Mouse (Mus musculus): Measurements from ENCODE around the gene Hand1. TPM values are rescaled to one million over a fixed set of nuclear protein-coding genes. Genes with fewer than 3 reads are reported as not detected.

The Hand1 gene
- polyA plus RNA-seq, 1 experiment from 2014 or later, result 3.0 TPM

GRCm38 (mm10) chr11:57790866-57791535, 41.6 kb downstream of the Hand1 start:
- DNase-seq (ENCODE audit: low spot score) (no peak), ATAC-seq (ENCODE audit: insufficient number of reproducible peaks, low FRiP score, low TSS enrichment, low read depth) (no peak)
- Histone ChIP-seq H3K36me3 (ENCODE audit: control insufficient read depth, insufficient read depth, low read length) (no peaks in the 10 kb centered on the region), H3K9me3 (ENCODE audit: control insufficient read depth, low read length) (no peaks in the 10 kb centered on the region), H3K4me3 (ENCODE audit: low read depth, low read length) (no peak overlapping the region), H3K27ac (replicated peaks; ENCODE audit: low read depth, low read length) (no peak overlapping the region), H3K9ac (ENCODE audit: low read length) (no peak overlapping the region), H3K4me2 (ENCODE audit: low read depth, severe bottlenecking) (no peak overlapping the region), H3K4me1 (ENCODE audit: control insufficient read depth, insufficient read depth, low read length) (peaks cover 6% of the 10 kb centered on the region; the same call in 1 of the 2 replicates), H3K27me3 (ENCODE audit: control insufficient read depth, insufficient read depth, low read length) (no peaks in the 10 kb centered on the region)
- 35% methylated on average over 21 of the region's 21 CpGs for WGBS

DNA sequence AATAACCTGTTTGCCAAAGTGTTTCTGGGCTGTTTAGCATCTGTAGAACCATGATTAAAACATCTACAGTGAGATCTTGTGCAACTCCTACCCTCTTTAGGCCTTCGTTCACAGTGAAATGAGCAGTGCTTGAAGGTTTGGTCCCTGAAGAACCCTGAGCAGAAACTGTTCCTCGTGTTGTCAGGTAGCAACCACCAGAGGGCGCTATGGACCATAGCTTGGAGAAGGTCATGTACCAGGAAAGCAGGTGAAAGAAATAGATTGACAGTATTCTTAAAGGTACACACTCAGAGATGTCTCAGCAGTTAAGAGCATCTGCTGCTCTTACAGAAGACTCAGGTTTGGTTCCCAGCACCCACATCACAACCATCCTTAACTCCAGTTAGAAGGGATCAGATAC, 44.7 kb downstream of the Hand1 start:
- WGBS, result 37% methylated on average over 3 of the region's 3 CpGs
- Histone ChIP-seq H3K4me2 (ENCODE audit: low read depth, severe bottlenecking) (no peak overlapping the region), H3K9me3 (ENCODE audit: control insufficient read depth, low read length) (no peaks in the 10 kb centered on the region), H3K27ac (replicated peaks; ENCODE audit: low read depth, low read length) (no peak overlapping the region), H3K9ac (ENCODE audit: low read length) (no peak overlapping the region), H3K36me3 (ENCODE audit: control insufficient read depth, insufficient read depth, low read length) (no peaks in the 10 kb centered on the region; the same call in 1 of the 2 replicates), H3K4me1 (ENCODE audit: control insufficient read depth, insufficient read depth, low read length) (peaks cover 6% of the 10 kb centered on the region; the same call in 1 of the 2 replicates), H3K27me3 (ENCODE audit: control insufficient read depth, insufficient read depth, low read length) (no peaks in the 10 kb centered on the region), H3K4me3 (ENCODE audit: low read depth, low read length) (no peak overlapping the region)
- ATAC-seq (ENCODE audit: insufficient number of reproducible peaks, low FRiP score, low TSS enrichment, low read depth), result no peak
- DNase-seq (ENCODE audit: low spot score), result peak; percentile 70

- H3K9ac ChIP-seq (ENCODE audit: low read length), result peak overlapping the region; percentile 30; the same call in 1 of the 2 replicates
- no peak for ATAC-seq (ENCODE audit: insufficient number of reproducible peaks, low FRiP score, low TSS enrichment, low read depth)
- no peak overlapping the region for H3K27ac ChIP-seq (replicated peaks; ENCODE audit: low read depth, low read length)
- peaks cover 6% of the 10 kb centered on the region; the same call in 1 of the 2 replicates for H3K4me1 ChIP-seq (ENCODE audit: control insufficient read depth, insufficient read depth, low read length)
- no peaks in the 10 kb centered on the region; the same call in 1 of the 2 replicates for H3K36me3 ChIP-seq (ENCODE audit: control insufficient read depth, insufficient read depth, low read length)
- no peak overlapping the region for H3K4me2 ChIP-seq (ENCODE audit: low read depth, severe bottlenecking)
- DNase-seq (ENCODE audit: low spot score), result peak; percentile 47
- no peaks in the 10 kb centered on the region for H3K27me3 ChIP-seq (ENCODE audit: control insufficient read depth, insufficient read depth, low read length)
- no peak overlapping the region for H3K4me3 ChIP-seq (ENCODE audit: low read depth, low read length)
- WGBS, result 56% methylated on average over 18 of the region's 18 CpGs
- no peaks in the 10 kb centered on the region for H3K9me3 ChIP-seq (ENCODE audit: control insufficient read depth, low read length)
Measured at GRCm38 (mm10) chr11:57786616-57787418, 45.8 kb downstream of the Hand1 start.

- DNase-seq (ENCODE audit: low spot score), result peak; percentile 74
- H3K9ac ChIP-seq (ENCODE audit: low read length), result no peak overlapping the region
- no peak overlapping the region for H3K4me2 ChIP-seq (ENCODE audit: low read depth, severe bottlenecking)
- ATAC-seq (ENCODE audit: insufficient number of reproducible peaks, low FRiP score, low TSS enrichment, low read depth), result 0 out of 2 replicates have a peak, but pooled peaks have one; percentile 51
- H3K9me3 ChIP-seq (ENCODE audit: control insufficient read depth, low read length), result no peaks in the 10 kb centered on the region
- no peak overlapping the region for H3K4me3 ChIP-seq (ENCODE audit: low read depth, low read length)
- H3K27ac ChIP-seq (replicated peaks; ENCODE audit: low read depth, low read length), result peak overlapping the region; percentile 23; the same call in 1 of the 2 replicates
- WGBS, result 21% methylated on average over 14 of the region's 14 CpGs
- 0 out of 2 replicates have a peak, but pooled peaks cover 2% of the 10 kb centered on the region for H3K27me3 ChIP-seq (ENCODE audit: control insufficient read depth, insufficient read depth, low read length)
- H3K4me1 ChIP-seq (ENCODE audit: control insufficient read depth, insufficient read depth, low read length), result peaks cover 18% of the 10 kb centered on the region
- no peaks in the 10 kb centered on the region; the same call in 1 of the 2 replicates for H3K36me3 ChIP-seq (ENCODE audit: control insufficient read depth, insufficient read depth, low read length)
Measured at GRCm38 (mm10) chr11:57779824-57780223, 52.8 kb downstream of the Hand1 start.

Other genes with a start within 250 kb of the Hand1 start
- 13.9 and 15.6 TPM in 2 replicates for gene Galnt10, start 187.4 kb downstream of the Hand1 start, polyA plus RNA-seq (2014; fragmentation: Nextera tagmentation; extraction: Ambion mirVana)
- 14.1 and 15.2 TPM in 2 replicates for gene Sap30l, start 31.2 kb downstream of the Hand1 start, polyA plus RNA-seq (2014; fragmentation: Nextera tagmentation; extraction: Ambion mirVana)
- 18.9 and 22.2 TPM in 2 replicates for gene Larp1, start 176.2 kb upstream of the Hand1 start, polyA plus RNA-seq (2014; fragmentation: Nextera tagmentation; extraction: Ambion mirVana)

Measured in limb, embryonic 11.5 days (tissue).